Mouse (Mus musculus): Measurements from ENCODE around the gene Laptm4a. TPM values are rescaled to one million over a fixed set of nuclear protein-coding genes. Genes with fewer than 3 reads are reported as not detected.
A peak's percentile ranks its signal among the peaks of the same experiment; 100 is the strongest.

The Laptm4a gene
- total RNA-seq, 2 experiments from 2014 or later: 214 to 221 TPM

- DNase-seq: no peak
- intact Hi-C loops (cut with DNase I): no loop called here
Measured at GRCm38 (mm10) chr12:8941699-8942392, 20.4 kb downstream of the Laptm4a start.

- DNase-seq: no peak
- intact Hi-C loops (cut with DNase I): no loop called here
Measured at GRCm38 (mm10) chr12:8947163-8947562, 25.7 kb downstream of the Laptm4a start.

- peak; percentile 73 to 75 for DNase-seq
- intact Hi-C loops (cut with DNase I): no loop called here
Measured at GRCm38 (mm10) chr12:8947714-8948464, 26.4 kb downstream of the Laptm4a start, which contains the start of gene Matn3. TSS of gene Matn3 (plus strand) at chr12:8947929.

GRCm38 (mm10) chr12:8953136-8953535 is 31.7 kb downstream of the Laptm4a start:
- intact Hi-C loops (cut with DNase I): no loop called here
- no peak for DNase-seq

GRCm38 (mm10) chr12:8954161-8954561 is 32.7 kb downstream of the Laptm4a start:
- intact Hi-C loops (cut with DNase I): no loop called here
- no peak for DNase-seq

- intact Hi-C loops (cut with DNase I): no loop called here
Measured at GRCm38 (mm10) chr12:8961607-8962316, 40.3 kb downstream of the Laptm4a start.

GRCm38 (mm10) chr12:8969828-8970227 is 48.4 kb downstream of the Laptm4a start:
- DNase-seq: peak; percentile 37 to 62
- intact Hi-C loops (cut with DNase I): no loop called here

More at GRCm38 (mm10) chr12:8961607-8962316, 40.3 kb downstream of the Laptm4a start:
- DNase-seq: no peak

GRCm38 (mm10) chr12:8973820-8974465 is 52.5 kb downstream of the Laptm4a start, which contains the start of gene Wdr35:
TSS of gene Wdr35 (plus strand) at chr12:8973892.
- intact Hi-C loops (cut with DNase I): no loop called here
- peak; percentile 86 to 91 for DNase-seq

GRCm38 (mm10) chr12:8975076-8975475 is 53.6 kb downstream of the Laptm4a start:
- no peak for DNase-seq
- intact Hi-C loops (cut with DNase I): no loop called here

Other genes with a start within 250 kb of the Laptm4a start
- 10 to 100 TPM; 70.1 to 72.1 TPM for gene Pum2, start 247.5 kb upstream of the Laptm4a start, total RNA-seq (2021)
- gene Sdc1, start 150.3 kb upstream of the Laptm4a start, total RNA-seq (2021): 1 to 10 TPM; 2.7 to 3.3 TPM
- under 1 TPM; 0.12 to 0.59 TPM for gene Matn3, start 26.3 kb downstream of the Laptm4a start, total RNA-seq (2021)
- gene Wdr35, start 52.2 kb downstream of the Laptm4a start, total RNA-seq (2021): 10 to 100 TPM in 1 of 2 experiments, 1 to 10 TPM in 1; 9.3 to 10.6 TPM
- gene Ttc32, start 108.3 kb downstream of the Laptm4a start, total RNA-seq (2021): 10 to 100 TPM; 17.5 to 23.0 TPM